Mouse (Mus musculus) E14TG2a.4 (cell line): Measurements from ENCODE around the gene Chrnb4.

Experiments used
- CTCF ChIP-seq: conservative IDR thresholded peaks from 2 replicates; pipeline ENCODE4 v1.5.1; 2014; ENCODE audit warnings: low read length
- NANOG ChIP-seq: IDR thresholded peaks from 2 replicates; pipeline ENCODE4 v1.6.1; 2014; ENCODE audit warnings: borderline replicate concordance, low read length, mixed read lengths
- POU5F1 ChIP-seq: IDR thresholded peaks from 2 replicates; pipeline ENCODE4 v1.6.1; 2014; ENCODE audit warnings: low read length, borderline replicate concordance

DNA sequence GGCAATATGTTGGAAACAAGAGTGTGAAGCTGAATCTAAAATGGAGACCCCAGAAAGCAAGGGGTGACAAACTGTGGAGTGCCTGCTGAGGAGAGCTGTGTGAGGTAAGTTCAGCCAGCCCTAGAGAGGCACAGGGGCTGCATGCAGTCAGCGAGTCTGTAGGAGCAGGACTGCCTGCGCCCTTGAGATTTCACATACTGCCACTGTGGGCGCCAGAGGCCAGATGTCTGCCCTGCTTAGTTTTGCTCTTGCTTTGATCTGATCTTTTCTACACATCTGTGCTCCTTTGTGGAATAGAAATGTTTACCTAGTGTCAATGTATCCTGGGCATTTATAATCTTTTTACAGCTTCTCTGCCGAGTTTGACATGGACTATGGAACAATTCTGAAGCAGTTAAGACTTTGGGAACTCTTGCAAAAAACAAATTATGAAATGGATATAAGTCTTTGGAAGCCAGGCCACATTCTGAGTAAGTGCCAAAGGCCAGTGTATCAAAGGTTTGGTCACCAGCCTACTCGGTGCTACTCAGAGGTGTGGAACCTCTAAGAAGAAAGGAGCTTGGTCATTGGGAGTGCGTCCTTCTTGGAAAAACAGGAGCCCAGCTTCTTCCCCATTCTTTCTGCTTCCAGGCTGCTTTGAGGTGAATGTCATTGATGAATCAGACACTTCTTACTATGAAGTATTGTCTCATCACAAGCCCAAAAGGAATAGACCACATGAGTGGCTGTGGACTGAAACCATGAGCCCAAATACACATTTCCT, 37.8 kb downstream of the Chrnb4 start:
- TF ChIP-seq CTCF: 0 out of 2 replicates have a peak, but pooled peaks have one; percentile 1
- no peak for TF ChIP-seq NANOG
- TF ChIP-seq POU5F1: no peak
